Mouse (Mus musculus): Measurements from ENCODE around the gene Mtif3. TPM values are rescaled to one million over a fixed set of nuclear protein-coding genes. Genes with fewer than 3 reads are reported as not detected.

Mtif3 gene
- 10.4 and 11.8 TPM in 2 replicates for polyA plus RNA-seq (2015; fragmentation: Nextera tagmentation; extraction: Ambion mirVana)

DNA sequence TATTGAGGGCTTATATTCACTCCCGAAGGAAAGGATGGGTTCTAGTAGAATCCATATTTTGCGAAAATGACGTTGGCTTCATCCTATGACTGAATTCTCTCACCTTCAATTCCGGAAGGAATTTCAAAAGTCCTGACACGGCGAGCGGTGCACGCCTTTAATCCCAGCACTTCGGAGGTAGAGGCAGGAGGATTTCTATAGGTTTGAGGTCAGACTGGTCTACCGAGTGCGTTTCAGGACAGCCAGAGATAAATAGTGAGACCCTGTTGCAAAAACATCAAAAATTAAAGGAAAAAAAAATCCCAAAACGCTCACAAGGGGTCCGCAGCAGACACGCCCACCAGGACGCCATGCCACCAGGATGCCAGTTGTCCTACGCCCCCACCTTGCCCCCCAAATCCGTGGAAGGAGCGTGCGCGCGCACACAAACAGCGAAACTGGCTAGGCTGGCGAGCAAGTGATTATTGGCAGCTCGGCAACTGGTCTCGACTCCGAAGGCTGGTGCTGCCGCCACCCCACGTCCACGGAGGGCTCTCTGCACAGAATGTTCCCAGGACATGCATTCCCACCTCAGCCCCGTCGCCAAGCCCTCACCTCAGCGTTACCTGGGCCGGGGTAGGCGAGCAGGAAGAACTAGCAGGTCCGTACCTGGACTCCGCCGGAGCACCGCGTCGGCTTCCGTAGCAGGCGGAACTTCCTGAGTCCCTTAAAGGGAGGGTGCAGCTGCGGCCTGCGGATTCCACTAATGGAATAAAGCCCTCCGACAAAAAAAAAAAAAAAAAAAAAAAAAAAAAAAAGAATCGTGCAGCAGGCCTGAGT lies at the start of gene Mtif3:
Mtif3 (minus strand) TSS at position 683 of the 819 bp plus-strand sequence.
- Histone ChIP-seq H3K27me3 (ENCODE audit: control insufficient read depth, insufficient read depth, low read depth, low read length) (no peaks in the 10 kb centered on the region), H3K4me3 (ENCODE audit: low read depth, low read length) (peak within 1 kb of the TSS; percentile 84), H3K9me3 (replicated peaks; ENCODE audit: control insufficient read depth, low read length) (no peaks in the 10 kb centered on the region), H3K36me3 (ENCODE audit: control insufficient read depth, insufficient read depth) (peaks cover 5% of the 10 kb centered on the region), H3K4me2 (ENCODE audit: low read depth, low read length) (peak within 1 kb of the TSS; percentile 73), H3K9ac (ENCODE audit: low read depth, low read length) (peak within 1 kb of the TSS; percentile 77), H3K4me1 (ENCODE audit: control insufficient read depth, low read depth, low read length) (peaks cover 8% of the 10 kb centered on the region), H3K27ac (ENCODE audit: low read length) (no peak within 1 kb of the TSS)
- WGBS (ENCODE audit: insufficient replicate concordance) = under 1% methylated on average over 45 of the region's 46 CpGs
- ATAC-seq (ENCODE audit: low read depth) = peak; percentile 90

- H3K36me3 ChIP-seq (ENCODE audit: control insufficient read depth, insufficient read depth) = no peaks in the 10 kb centered on the region
- whole genome bisulfite sequencing (ENCODE audit: insufficient replicate concordance) = 68% methylated on average over 10 of the region's 10 CpGs
- no peak overlapping the region for H3K4me2 ChIP-seq (ENCODE audit: low read depth, low read length)
- H3K9ac ChIP-seq (ENCODE audit: low read depth, low read length) = no peak overlapping the region
- no peaks in the 10 kb centered on the region for H3K27me3 ChIP-seq (ENCODE audit: control insufficient read depth, insufficient read depth, low read depth, low read length)
- H3K4me3 ChIP-seq (ENCODE audit: low read depth, low read length) = no peak overlapping the region
- no peaks in the 10 kb centered on the region for H3K4me1 ChIP-seq (ENCODE audit: control insufficient read depth, low read depth, low read length)
- no peak for ATAC-seq (ENCODE audit: low read depth)
- H3K27ac ChIP-seq (ENCODE audit: low read length) = no peak overlapping the region
- H3K9me3 ChIP-seq (replicated peaks; ENCODE audit: control insufficient read depth, low read length) = no peaks in the 10 kb centered on the region
Measured at GRCm38 (mm10) chr5:147011333-147011732, 47.7 kb upstream of the Mtif3 start.

GRCm38 (mm10) chr5:147003303-147003702 lies 39.7 kb upstream of the Mtif3 start:
- no peak overlapping the region for H3K27ac ChIP-seq (ENCODE audit: low read length)
- no peaks in the 10 kb centered on the region for H3K27me3 ChIP-seq (ENCODE audit: control insufficient read depth, insufficient read depth, low read depth, low read length)
- no peaks in the 10 kb centered on the region for H3K4me1 ChIP-seq (ENCODE audit: control insufficient read depth, low read depth, low read length)
- no peak overlapping the region for H3K9ac ChIP-seq (ENCODE audit: low read depth, low read length)
- no peak overlapping the region for H3K4me3 ChIP-seq (ENCODE audit: low read depth, low read length)
- H3K4me2 ChIP-seq (ENCODE audit: low read depth, low read length) = no peak overlapping the region
- ATAC-seq (ENCODE audit: low read depth) = no peak
- no peaks in the 10 kb centered on the region; the same call in 1 of the 2 replicates for H3K9me3 ChIP-seq (replicated peaks; ENCODE audit: control insufficient read depth, low read length)
- no peaks in the 10 kb centered on the region for H3K36me3 ChIP-seq (ENCODE audit: control insufficient read depth, insufficient read depth)
- WGBS (ENCODE audit: insufficient replicate concordance) = 27% methylated on average over 1 of the region's 1 CpGs

DNA sequence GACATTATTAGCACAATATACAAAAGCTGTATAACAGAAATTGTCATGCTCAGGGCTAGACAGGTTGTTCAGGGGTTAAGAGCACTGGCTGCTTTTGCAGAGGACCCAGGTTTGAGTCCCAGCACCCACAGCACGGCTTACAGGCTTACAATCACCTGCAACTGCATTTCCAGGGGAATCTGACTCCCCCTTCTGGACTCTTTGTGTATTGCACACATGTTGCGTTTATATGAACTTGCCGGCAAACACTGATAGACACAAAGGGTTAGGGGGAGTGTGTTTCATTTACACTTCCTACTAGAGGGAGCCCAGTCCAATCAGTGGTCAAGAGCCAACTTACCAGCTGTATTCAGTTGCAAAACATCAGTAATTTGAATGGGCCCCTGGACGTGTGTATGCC lies 37.7 kb upstream of the Mtif3 start:
- Histone ChIP-seq H3K9ac (ENCODE audit: low read depth, low read length) (no peak overlapping the region), H3K4me3 (ENCODE audit: low read depth, low read length) (no peak overlapping the region), H3K27me3 (ENCODE audit: control insufficient read depth, insufficient read depth, low read depth, low read length) (no peaks in the 10 kb centered on the region), H3K27ac (ENCODE audit: low read length) (no peak overlapping the region), H3K36me3 (ENCODE audit: control insufficient read depth, insufficient read depth) (no peaks in the 10 kb centered on the region), H3K4me1 (ENCODE audit: control insufficient read depth, low read depth, low read length) (no peaks in the 10 kb centered on the region), H3K4me2 (ENCODE audit: low read depth, low read length) (no peak overlapping the region), H3K9me3 (replicated peaks; ENCODE audit: control insufficient read depth, low read length) (no peaks in the 10 kb centered on the region; the same call in 1 of the 2 replicates)
- ATAC-seq (ENCODE audit: low read depth) = no peak
- WGBS (ENCODE audit: insufficient replicate concordance) = 66% methylated on average over 4 of the region's 4 CpGs

GRCm38 (mm10) chr5:146998802-146999201 lies 35.2 kb upstream of the Mtif3 start:
- H3K9me3 ChIP-seq (replicated peaks; ENCODE audit: control insufficient read depth, low read length) = no peaks in the 10 kb centered on the region; the same call in 1 of the 2 replicates
- H3K27ac ChIP-seq (ENCODE audit: low read length) = no peak overlapping the region
- H3K4me3 ChIP-seq (ENCODE audit: low read depth, low read length) = no peak overlapping the region
- H3K4me2 ChIP-seq (ENCODE audit: low read depth, low read length) = no peak overlapping the region
- H3K9ac ChIP-seq (ENCODE audit: low read depth, low read length) = no peak overlapping the region
- no peak for ATAC-seq (ENCODE audit: low read depth)
- no peaks in the 10 kb centered on the region for H3K36me3 ChIP-seq (ENCODE audit: control insufficient read depth, insufficient read depth)
- H3K4me1 ChIP-seq (ENCODE audit: control insufficient read depth, low read depth, low read length) = no peaks in the 10 kb centered on the region
- WGBS (ENCODE audit: insufficient replicate concordance) = 80% methylated on average over 12 of the region's 12 CpGs
- H3K27me3 ChIP-seq (ENCODE audit: control insufficient read depth, insufficient read depth, low read depth, low read length) = no peaks in the 10 kb centered on the region

GRCm38 (mm10) chr5:146996812-146997211 lies 33.2 kb upstream of the Mtif3 start:
- Histone ChIP-seq H3K4me1 (ENCODE audit: control insufficient read depth, low read depth, low read length) (no peaks in the 10 kb centered on the region), H3K9me3 (replicated peaks; ENCODE audit: control insufficient read depth, low read length) (no peaks in the 10 kb centered on the region), H3K27me3 (ENCODE audit: control insufficient read depth, insufficient read depth, low read depth, low read length) (no peaks in the 10 kb centered on the region), H3K36me3 (ENCODE audit: control insufficient read depth, insufficient read depth) (no peaks in the 10 kb centered on the region), H3K27ac (ENCODE audit: low read length) (no peak overlapping the region), H3K4me2 (ENCODE audit: low read depth, low read length) (no peak overlapping the region), H3K9ac (ENCODE audit: low read depth, low read length) (no peak overlapping the region), H3K4me3 (ENCODE audit: low read depth, low read length) (no peak overlapping the region)
- 76% methylated on average over 7 of the region's 7 CpGs for WGBS (ENCODE audit: insufficient replicate concordance)
- no peak for ATAC-seq (ENCODE audit: low read depth)

GRCm38 (mm10) chr5:146994973-146995372 lies 31.4 kb upstream of the Mtif3 start:
- no peaks in the 10 kb centered on the region for H3K4me1 ChIP-seq (ENCODE audit: control insufficient read depth, low read depth, low read length)
- no peaks in the 10 kb centered on the region for H3K36me3 ChIP-seq (ENCODE audit: control insufficient read depth, insufficient read depth)
- H3K4me2 ChIP-seq (ENCODE audit: low read depth, low read length) = no peak overlapping the region
- no peak overlapping the region for H3K4me3 ChIP-seq (ENCODE audit: low read depth, low read length)
- H3K27ac ChIP-seq (ENCODE audit: low read length) = no peak overlapping the region
- 36% methylated on average over 6 of the region's 6 CpGs for WGBS (ENCODE audit: insufficient replicate concordance)
- ATAC-seq (ENCODE audit: low read depth) = no peak
- H3K9ac ChIP-seq (ENCODE audit: low read depth, low read length) = no peak overlapping the region
- no peaks in the 10 kb centered on the region for H3K27me3 ChIP-seq (ENCODE audit: control insufficient read depth, insufficient read depth, low read depth, low read length)
- H3K9me3 ChIP-seq (replicated peaks; ENCODE audit: control insufficient read depth, low read length) = no peaks in the 10 kb centered on the region

DNA sequence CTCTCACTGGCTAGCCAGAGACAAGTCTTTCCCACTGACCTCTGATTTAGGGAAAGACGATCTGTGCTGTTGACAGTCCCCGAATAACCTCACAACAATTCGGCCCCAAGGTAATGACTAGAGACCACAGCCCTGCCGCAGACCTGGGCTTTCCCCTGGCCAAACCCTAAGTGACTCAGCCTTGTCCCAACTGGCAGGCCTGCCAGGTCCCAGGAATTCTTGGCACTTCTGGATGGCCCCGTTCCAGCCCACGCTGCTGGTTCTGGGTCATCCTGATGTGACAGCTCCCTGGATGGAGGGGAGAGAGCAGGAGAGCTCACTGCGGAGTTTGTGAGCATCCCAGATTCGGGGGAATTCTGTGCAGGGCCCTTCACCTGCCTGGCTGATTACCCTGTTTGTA lies 29.9 kb upstream of the Mtif3 start:
- Histone ChIP-seq H3K9me3 (replicated peaks; ENCODE audit: control insufficient read depth, low read length) (no peaks in the 10 kb centered on the region), H3K4me3 (ENCODE audit: low read depth, low read length) (no peak overlapping the region), H3K27ac (ENCODE audit: low read length) (no peak overlapping the region), H3K4me1 (ENCODE audit: control insufficient read depth, low read depth, low read length) (no peaks in the 10 kb centered on the region), H3K27me3 (ENCODE audit: control insufficient read depth, insufficient read depth, low read depth, low read length) (no peaks in the 10 kb centered on the region), H3K36me3 (ENCODE audit: control insufficient read depth, insufficient read depth) (no peaks in the 10 kb centered on the region), H3K9ac (ENCODE audit: low read depth, low read length) (no peak overlapping the region), H3K4me2 (ENCODE audit: low read depth, low read length) (no peak overlapping the region)
- no peak for ATAC-seq (ENCODE audit: low read depth)
- 64% methylated on average over 8 of the region's 8 CpGs for WGBS (ENCODE audit: insufficient replicate concordance)

DNA sequence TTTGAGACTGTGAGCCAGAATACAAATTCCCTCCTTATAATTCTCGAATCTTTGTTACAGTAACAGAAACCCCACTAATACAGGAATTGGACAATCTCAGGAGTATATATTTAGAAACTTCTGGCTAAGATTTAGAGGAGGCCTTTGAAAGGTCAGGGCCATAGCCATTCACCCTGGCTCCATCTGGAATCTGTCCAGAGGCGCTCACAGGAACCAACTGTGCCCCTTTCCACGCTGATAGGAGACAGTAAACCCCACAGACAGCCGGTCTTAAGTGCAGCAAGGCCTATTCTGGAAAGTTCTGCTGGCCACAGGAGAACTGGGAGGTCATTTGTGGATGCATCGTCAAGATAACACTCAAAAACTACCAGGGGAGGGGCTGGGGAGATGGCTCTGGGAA lies 25.5 kb upstream of the Mtif3 start:
- Histone ChIP-seq H3K4me2 (ENCODE audit: low read depth, low read length) (no peak overlapping the region), H3K27me3 (ENCODE audit: control insufficient read depth, insufficient read depth, low read depth, low read length) (no peaks in the 10 kb centered on the region), H3K9ac (ENCODE audit: low read depth, low read length) (no peak overlapping the region), H3K4me3 (ENCODE audit: low read depth, low read length) (no peak overlapping the region), H3K27ac (ENCODE audit: low read length) (no peak overlapping the region), H3K36me3 (ENCODE audit: control insufficient read depth, insufficient read depth) (no peaks in the 10 kb centered on the region), H3K9me3 (replicated peaks; ENCODE audit: control insufficient read depth, low read length) (no peaks in the 10 kb centered on the region), H3K4me1 (ENCODE audit: control insufficient read depth, low read depth, low read length) (no peaks in the 10 kb centered on the region)
- 44% methylated on average over 5 of the region's 5 CpGs for WGBS (ENCODE audit: insufficient replicate concordance)
- ATAC-seq (ENCODE audit: low read depth) = no peak

Data from liver, embryonic 16.5 days (tissue).